Mouse (Mus musculus) small intestine, adult 2 months (tissue): ENCODE results near the gene Pde4d. TPM values are rescaled to one million over a fixed set of nuclear protein-coding genes. Genes with fewer than 3 reads are reported as not detected.

Experiments
- H3K27ac ChIP-seq: fragments of 200-500 bp; 2 replicates; pipeline ENCODE4 v1.5.1; 2012; ENCODE audit warnings: low read depth, low read length, control low read depth, inconsistent platforms; ENCODE audit not compliant: insufficient read depth
- H3K27me3 ChIP-seq: fragments of 200-500 bp; 2 replicates; pipeline ENCODE4 v1.6.1; 2012; ENCODE audit warnings: mild to moderate bottlenecking, moderate library complexity, low read length, inconsistent platforms; ENCODE audit not compliant: control insufficient read depth, insufficient read depth
- H3K36me3 ChIP-seq: fragments of 200-500 bp; 2 replicates; pipeline ENCODE4 v1.6.1; 2012; ENCODE audit warnings: mild to moderate bottlenecking, low read length, control low read depth, inconsistent platforms; ENCODE audit not compliant: control insufficient read depth, insufficient read depth
- H3K4me1 ChIP-seq: fragments of 200-500 bp; 2 replicates; pipeline ENCODE4 v1.6.1; 2012; ENCODE audit warnings: low read length, inconsistent platforms, mixed read lengths; ENCODE audit not compliant: control insufficient read depth, insufficient read depth, insufficient read length
- H3K4me3 ChIP-seq: fragments of 200-500 bp; 2 replicates; pipeline ENCODE4 v1.5.1; 2012; ENCODE audit warnings: low read depth, mild to moderate bottlenecking, control low read depth, inconsistent platforms, low read length, moderate library complexity
- CTCF ChIP-seq: fragments of 200-500 bp; IDR thresholded peaks from 2 replicates; pipeline ENCODE4 v1.5.1; 2012; ENCODE audit warnings: low read depth, mild to moderate bottlenecking, control low read depth, inconsistent platforms, low read length, moderate library complexity, mixed read lengths; ENCODE audit not compliant: insufficient replicate concordance, insufficient read length; ENCODE audit errors: extremely low read depth
- POLR2A ChIP-seq: fragments of 200-500 bp; IDR thresholded peaks from 2 replicates; pipeline ENCODE4 v1.6.1; 2012; ENCODE audit warnings: low read depth, mild to moderate bottlenecking, control low read depth, inconsistent platforms, low read length, moderate library complexity
- WGBS: fragments of 180-500 bp; shearing (Covaris S2); methylation state at CpG from one replicate; pipeline ENCODE4 v1.1.7; 2018; 5-methylcytosine and 5-hydroxymethylcytosine counted together
- polyA plus RNA-seq: library from polyadenylated mRNA; depleted of rRNA; stranded (reverse); fragments of >200 nt; gene quantifications from 2 replicates; pipeline ENCODE4 v1.2.3, GENCODE M21; 2012

Gene Pde4d
- polyA plus RNA-seq, 1 experiment, result 8.4 TPM

- no peak overlapping the region for H3K4me3 ChIP-seq
- H3K27ac ChIP-seq, result no peak overlapping the region
- H3K36me3 ChIP-seq, result no peaks in the 10 kb centered on the region
- no peaks in the 10 kb centered on the region for H3K27me3 ChIP-seq
- WGBS, result 84% methylated on average over 2 of the region's 2 CpGs
- TF ChIP-seq POLR2A (no peak), CTCF (no peak)
- no peaks in the 10 kb centered on the region for H3K4me1 ChIP-seq
Measured at GRCm38 (mm10) chr13:109720127-109720713, 1270.5 kb downstream of the Pde4d start.

GRCm38 (mm10) chr13:109722237-109723119 lies 1272.7 kb downstream of the Pde4d start:
- TF ChIP-seq CTCF (no peak), POLR2A (no peak)
- Histone ChIP-seq H3K4me1 (no peaks in the 10 kb centered on the region), H3K36me3 (no peaks in the 10 kb centered on the region), H3K27me3 (no peaks in the 10 kb centered on the region), H3K4me3 (no peak overlapping the region), H3K27ac (no peak overlapping the region)
- WGBS, result 67% methylated on average over 6 of the region's 6 CpGs

- no peak overlapping the region for H3K4me3 ChIP-seq
- H3K4me1 ChIP-seq, result peaks cover 2% of the 10 kb centered on the region
- H3K27ac ChIP-seq, result no peak overlapping the region
- 91% methylated on average over 5 of the region's 5 CpGs for WGBS
- no peaks in the 10 kb centered on the region for H3K36me3 ChIP-seq
- no peaks in the 10 kb centered on the region for H3K27me3 ChIP-seq
- TF ChIP-seq CTCF (no peak), POLR2A (no peak)
Measured at GRCm38 (mm10) chr13:109727346-109727745, 1277.6 kb downstream of the Pde4d start.

GRCm38 (mm10) chr13:109729612-109730011 lies 1279.9 kb downstream of the Pde4d start:
- whole genome bisulfite sequencing, result 92% methylated on average over 4 of the region's 4 CpGs
- no peak overlapping the region for H3K27ac ChIP-seq
- H3K27me3 ChIP-seq, result no peaks in the 10 kb centered on the region
- no peak for TF ChIP-seq POLR2A
- no peak for TF ChIP-seq CTCF
- H3K4me1 ChIP-seq, result peaks cover 6% of the 10 kb centered on the region
- no peak overlapping the region for H3K4me3 ChIP-seq
- no peaks in the 10 kb centered on the region for H3K36me3 ChIP-seq

- 47% methylated on average over 5 of the region's 5 CpGs for WGBS
- H3K27ac ChIP-seq, result no peak overlapping the region
- no peak for TF ChIP-seq CTCF
- no peak for TF ChIP-seq POLR2A
- H3K4me3 ChIP-seq, result no peak overlapping the region
- H3K27me3 ChIP-seq, result no peaks in the 10 kb centered on the region
- no peaks in the 10 kb centered on the region for H3K36me3 ChIP-seq
- peaks cover 6% of the 10 kb centered on the region for H3K4me1 ChIP-seq
Measured at GRCm38 (mm10) chr13:109732655-109733376, 1283.1 kb downstream of the Pde4d start.

- peaks cover 6% of the 10 kb centered on the region for H3K4me1 ChIP-seq
- peaks cover 3% of the 10 kb centered on the region for H3K36me3 ChIP-seq
- TF ChIP-seq POLR2A (no peak), CTCF (no peak)
- H3K27ac ChIP-seq, result no peak overlapping the region
- no peaks in the 10 kb centered on the region for H3K27me3 ChIP-seq
- no peak overlapping the region for H3K4me3 ChIP-seq
- WGBS, result 36% methylated on average over 8 of the region's 8 CpGs
Measured at GRCm38 (mm10) chr13:109736290-109737078, 1286.7 kb downstream of the Pde4d start.

- no peaks in the 10 kb centered on the region for H3K27me3 ChIP-seq
- peaks cover 4% of the 10 kb centered on the region for H3K36me3 ChIP-seq
- H3K4me3 ChIP-seq, result no peak overlapping the region
- no peaks in the 10 kb centered on the region for H3K4me1 ChIP-seq
- H3K27ac ChIP-seq, result no peak overlapping the region
- no peak for TF ChIP-seq CTCF
- no peak for TF ChIP-seq POLR2A
Measured at GRCm38 (mm10) chr13:109746492-109746891, 1296.7 kb downstream of the Pde4d start.
